Mouse (Mus musculus) activated CD4-positive, CD25-positive, alpha-beta regulatory T cell, adult 4 months (primary cell): ENCODE results near the gene Spink4. TPM values are rescaled to one million over a fixed set of nuclear protein-coding genes. Genes with fewer than 3 reads are reported as not detected.

Experiments used
- ATAC-seq: one replicate; pipeline ENCODE4 v1.8.0; 2017
- polyA plus RNA-seq, 2 experiments: library from polyadenylated mRNA; unstranded; fragments of 100-300 nt; shearing (Covaris generic); gene quantifications; one replicate each; pipeline ENCODE4 v1.2.1; 2017

Spink4 gene
- polyA plus RNA-seq, 2 experiments from 2014 or later = not detected

GRCm38 (mm10) chr4:40969781-40970591 is 50.1 kb downstream of the Spink4 start:
- no peak for ATAC-seq

- ATAC-seq = no peak
Measured at GRCm38 (mm10) chr4:40970592-40970841, 50.7 kb downstream of the Spink4 start.

GRCm38 (mm10) chr4:40970842-40971701 is 51.2 kb downstream of the Spink4 start, which contains the start of gene Nfx1:
Gene Nfx1, plus strand, starts transcription at chr4:40970906.
- ATAC-seq = peak; percentile 97

- ATAC-seq = no peak
Measured at GRCm38 (mm10) chr4:40971744-40972143, 51.9 kb downstream of the Spink4 start.

GRCm38 (mm10) chr4:40974011-40974410 is 54.2 kb downstream of the Spink4 start:
- no peak for ATAC-seq

GRCm38 (mm10) chr4:40975678-40976077 is 55.8 kb downstream of the Spink4 start:
- no peak for ATAC-seq

- no peak for ATAC-seq
Measured at GRCm38 (mm10) chr4:40976651-40977050, 56.8 kb downstream of the Spink4 start.

GRCm38 (mm10) chr4:40979430-40979829 is 59.6 kb downstream of the Spink4 start:
- no peak for ATAC-seq

Other genes with a start within 250 kb of the Spink4 start
- 10 to 100 TPM; 29.8 to 34.2 TPM for gene Aptx, start 216.9 kb upstream of the Spink4 start, polyA plus RNA-seq
- gene Dnaja1, start 197.9 kb upstream of the Spink4 start, polyA plus RNA-seq = 100 to 1,000 TPM; 474 TPM
- gene Smu1, start 162.1 kb upstream of the Spink4 start, polyA plus RNA-seq = 100 to 1,000 TPM; 111 to 128 TPM
- gene B4galt1, start 66.0 kb upstream of the Spink4 start, polyA plus RNA-seq = 10 to 100 TPM; 58.7 to 75.3 TPM
- gene Bag1, start 28.2 kb downstream of the Spink4 start, polyA plus RNA-seq = 10 to 100 TPM; 11.5 to 15.0 TPM
- 100 to 1,000 TPM; 121 to 129 TPM for gene Chmp5, start 28.4 kb downstream of the Spink4 start, polyA plus RNA-seq
- gene Nfx1, start 50.9 kb downstream of the Spink4 start, polyA plus RNA-seq = 10 to 100 TPM; 92.3 to 93.9 TPM
- gene Aqp7, start 128.1 kb downstream of the Spink4 start, polyA plus RNA-seq = under 1 TPM in 1 of 2 experiments, not detected in 1; 0.32 TPM
- 10 to 100 TPM; 22.7 to 27.5 TPM for gene Aqp3, start 178.1 kb downstream of the Spink4 start, polyA plus RNA-seq
- 10 to 100 TPM; 11.8 to 19.0 TPM for gene Nol6, start 204.4 kb downstream of the Spink4 start, polyA plus RNA-seq
- 10 to 100 TPM; 25.6 to 25.8 TPM for gene Ube2r2, start 215.7 kb downstream of the Spink4 start, polyA plus RNA-seq